Mouse (Mus musculus) heart, embryonic 15.5 days (tissue): ENCODE data around the gene 2310050C09Rik. TPM values are rescaled to one million over a fixed set of nuclear protein-coding genes. Genes with fewer than 3 reads are reported as not detected.

Experiments
- polyA plus RNA-seq: library from polyadenylated mRNA; unstranded; fragments of >200 nt; fragmentation: Nextera tagmentation; extraction: Ambion mirVana; gene quantifications from 2 replicates; pipeline ENCODE4 v1.2.1, GENCODE M21; 2015

The 2310050C09Rik gene
- polyA plus RNA-seq, 1 experiment from 2014 or later = not detected

Other genes with a start within 250 kb of the 2310050C09Rik start
- gene Lce6a, start 248.6 kb downstream of the 2310050C09Rik start, polyA plus RNA-seq = not detected in 2 replicates
- gene Lce1a1, start 221.9 kb downstream of the 2310050C09Rik start, polyA plus RNA-seq = not detected in 2 replicates
- not detected in 2 replicates for gene Lce1b, start 213.3 kb downstream of the 2310050C09Rik start, polyA plus RNA-seq
- gene Lce1a2, start 199.9 kb downstream of the 2310050C09Rik start, polyA plus RNA-seq = not detected in 2 replicates
- gene Lce1c, start 191.0 kb downstream of the 2310050C09Rik start, polyA plus RNA-seq = not detected in 2 replicates
- gene Lce1d, start 183.0 kb downstream of the 2310050C09Rik start, polyA plus RNA-seq = not detected in 2 replicates
- gene Lce1e, start 161.1 kb downstream of the 2310050C09Rik start, polyA plus RNA-seq = not detected in 2 replicates
- not detected in 2 replicates for gene Lce1f, start 149.9 kb downstream of the 2310050C09Rik start, polyA plus RNA-seq
- not detected in 2 replicates for gene Gm38119, start 131.1 kb downstream of the 2310050C09Rik start, polyA plus RNA-seq
- not detected in 2 replicates for gene Lce1g, start 117.9 kb downstream of the 2310050C09Rik start, polyA plus RNA-seq
- gene Lce1h, start 105.2 kb downstream of the 2310050C09Rik start, polyA plus RNA-seq = not detected in 2 replicates
- gene Lce1i, start 91.3 kb downstream of the 2310050C09Rik start, polyA plus RNA-seq = not detected in 2 replicates
- gene Lce1j, start 79.7 kb downstream of the 2310050C09Rik start, polyA plus RNA-seq = not detected in 2 replicates
- gene Lce1k, start 62.3 kb downstream of the 2310050C09Rik start, polyA plus RNA-seq = not detected in 2 replicates
- gene Kprp, start 43.0 kb downstream of the 2310050C09Rik start, polyA plus RNA-seq = not detected in 2 replicates
- gene Lce1l, start 18.9 kb downstream of the 2310050C09Rik start, polyA plus RNA-seq = not detected in 2 replicates
- gene Lce3a, start 56.0 kb upstream of the 2310050C09Rik start, polyA plus RNA-seq = not detected in 2 replicates
- gene Lce3b, start 62.8 kb upstream of the 2310050C09Rik start, polyA plus RNA-seq = not detected in 2 replicates
- not detected in 2 replicates for gene Lce3c, start 74.3 kb upstream of the 2310050C09Rik start, polyA plus RNA-seq
- gene Lce3d, start 87.2 kb upstream of the 2310050C09Rik start, polyA plus RNA-seq = not detected in 2 replicates
- gene Lce3e, start 96.8 kb upstream of the 2310050C09Rik start, polyA plus RNA-seq = not detected in 2 replicates
- gene Lce3f, start 122.0 kb upstream of the 2310050C09Rik start, polyA plus RNA-seq = 0.29 TPM in 1 of 2 replicates, not detected in the other
- gene Crct1, start 145.5 kb upstream of the 2310050C09Rik start, polyA plus RNA-seq = 0.18 TPM in 1 of 2 replicates, not detected in the other
- not detected in 2 replicates for gene Lce1m, start 148.8 kb upstream of the 2310050C09Rik start, polyA plus RNA-seq
- not detected in 2 replicates for gene Gm4858, start 198.6 kb upstream of the 2310050C09Rik start, polyA plus RNA-seq